Mouse (Mus musculus): ENCODE measurements around the gene Gm15107. TPM values are rescaled to one million over a fixed set of nuclear protein-coding genes. Genes with fewer than 3 reads are reported as not detected.

Gm15107 gene
- total RNA-seq (2023) = not detected in 2 replicates

DNA sequence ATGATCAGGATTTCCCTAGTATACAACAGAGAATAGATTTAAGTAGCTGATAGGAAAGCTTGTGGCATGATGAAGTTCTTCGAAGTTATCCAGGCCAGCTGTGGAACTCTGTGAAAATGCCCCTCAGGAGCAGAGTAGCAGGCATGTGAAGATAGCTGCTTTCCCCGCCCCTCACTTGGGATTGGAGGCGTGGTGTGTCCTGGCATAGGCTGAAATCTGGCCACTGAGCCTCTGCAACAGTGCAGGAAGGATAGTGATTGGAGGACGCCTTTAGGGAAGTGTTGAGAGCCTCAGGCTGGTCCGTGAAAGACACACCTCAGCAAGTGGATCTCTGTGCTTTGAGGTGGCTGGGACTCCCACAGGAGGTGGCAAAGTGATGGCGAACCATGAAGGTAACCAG, at the start of gene Gm15107:
Gene Gm15107, plus strand, starts transcription at position 301 of the 400 bp plus-strand sequence.

Other genes with a start within 250 kb of the Gm15107 start
- gene Gm15080, start 187.7 kb upstream of the Gm15107 start, total RNA-seq (2023) = not detected in 2 replicates